Mouse (Mus musculus) left cerebral cortex, adult 8-10 months (tissue): ENCODE data around the gene Tk2. TPM values are rescaled to one million over a fixed set of nuclear protein-coding genes. Genes with fewer than 3 reads are reported as not detected.
"Not testable (repeated sequence)": the region's sequence is repeated elsewhere in the genome, so short reads cannot be mapped to it uniquely, and the experiment has no call there.

Experiments used
- DNase-seq, 2 experiments: peaks; one replicate each; pipeline ENCODE4 v3.0.0; 2022; ENCODE audit warnings: low spot score in 2 of 2
- total RNA-seq, 4 experiments: library from RNA; stranded (reverse); gene quantifications; 2 replicates each; pipeline ENCODE4 v1.2.4; 2022

The Tk2 gene
- 10 to 100 TPM; 47.7 to 50.0 (median 49.9) TPM for total RNA-seq

GRCm38 (mm10) chr8:104248276-104248675, at the start of gene Tk2:
TSS of gene Tk2 (minus strand) at chr8:104248558.
- peak; percentile 57 to 65 for DNase-seq

GRCm38 (mm10) chr8:104294396-104294795, 46.0 kb upstream of the Tk2 start:
- DNase-seq: no peak

GRCm38 (mm10) chr8:104293081-104293480, 44.7 kb upstream of the Tk2 start, which contains the start of gene Cmtm2a:
TSS of gene Cmtm2a (minus strand) at chr8:104293181.
- DNase-seq: not testable (repeated sequence)

- no peak for DNase-seq
Measured at GRCm38 (mm10) chr8:104268937-104269440, 20.6 kb upstream of the Tk2 start.

GRCm38 (mm10) chr8:104268368-104268767, 20.0 kb upstream of the Tk2 start:
- DNase-seq: no peak

GRCm38 (mm10) chr8:104264271-104264935, 16.0 kb upstream of the Tk2 start:
- not testable (repeated sequence) for DNase-seq

GRCm38 (mm10) chr8:104261802-104262201, 13.4 kb upstream of the Tk2 start:
- DNase-seq: not testable (repeated sequence)

- no peak for DNase-seq
Measured at GRCm38 (mm10) chr8:104253016-104253415, 4.7 kb upstream of the Tk2 start.

- DNase-seq: no peak
Measured at GRCm38 (mm10) chr8:104251461-104251860, 3.1 kb upstream of the Tk2 start.

GRCm38 (mm10) chr8:104250439-104251367, 2.3 kb upstream of the Tk2 start, which contains the start of gene Cklf:
TSS of gene Cklf (plus strand) at chr8:104250861.
- peak; percentile 62 for DNase-seq

- no peak for DNase-seq
Measured at GRCm38 (mm10) chr8:104249442-104249996, 1.2 kb upstream of the Tk2 start.

- no peak for DNase-seq
Measured at GRCm38 (mm10) chr8:104247908-104248275, 466 bp downstream of the Tk2 start.

- no peak for DNase-seq
Measured at GRCm38 (mm10) chr8:104247054-104247907, 1.1 kb downstream of the Tk2 start.

- no peak for DNase-seq
Measured at GRCm38 (mm10) chr8:104246621-104247020, 1.7 kb downstream of the Tk2 start.

GRCm38 (mm10) chr8:104242038-104242644, 6.2 kb downstream of the Tk2 start:
- no peak for DNase-seq

GRCm38 (mm10) chr8:104239418-104239861, 8.9 kb downstream of the Tk2 start:
- no peak for DNase-seq

GRCm38 (mm10) chr8:104234573-104234972, 13.8 kb downstream of the Tk2 start:
- DNase-seq: no peak

GRCm38 (mm10) chr8:104232919-104233318, 15.4 kb downstream of the Tk2 start:
- no peak for DNase-seq

GRCm38 (mm10) chr8:104232039-104232438, 16.3 kb downstream of the Tk2 start:
- no peak for DNase-seq

- no peak for DNase-seq
Measured at GRCm38 (mm10) chr8:104230377-104230776, 18.0 kb downstream of the Tk2 start.
